Mouse (Mus musculus) brain, embryonic 14.5 days (tissue): ENCODE data around the gene Wdr60.

Experiments used
- CTCF ChIP-seq: fragments of 200-500 bp; IDR thresholded peaks from 2 replicates; pipeline ENCODE4 v1.5.1; 2012; ENCODE audit warnings: inconsistent platforms, mild to moderate bottlenecking, moderate library complexity, borderline replicate concordance; ENCODE audit not compliant: insufficient read depth, insufficient read length; ENCODE audit errors: extremely low read depth
- POLR2A ChIP-seq: fragments of 200-500 bp; IDR thresholded peaks from 2 replicates; pipeline ENCODE4 v1.6.1; 2012; ENCODE audit warnings: mild to moderate bottlenecking, inconsistent platforms, borderline replicate concordance; ENCODE audit not compliant: poor library complexity, insufficient read depth, insufficient read length, severe bottlenecking; ENCODE audit errors: extremely low read depth

DNA sequence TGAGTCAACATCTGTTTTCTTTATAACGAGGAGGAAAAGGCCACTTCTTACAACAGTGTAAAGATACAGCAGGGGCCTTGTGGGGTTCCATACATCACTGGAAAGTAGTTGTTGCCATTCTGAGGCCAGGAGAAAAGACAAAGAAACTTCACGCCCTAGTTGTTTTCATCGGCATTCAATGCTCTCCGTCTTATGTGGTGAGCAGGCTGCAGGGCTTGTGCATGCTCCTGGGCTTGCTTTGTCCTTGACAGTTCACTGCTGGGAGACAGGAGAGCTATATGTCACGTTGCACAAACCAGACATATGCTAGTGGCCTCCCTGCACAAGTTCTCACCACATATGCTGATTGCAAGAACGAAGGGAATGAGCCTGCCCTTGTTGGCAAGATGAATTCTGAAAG lies 68.9 kb downstream of the Wdr60 start:
- no peak for TF ChIP-seq POLR2A
- TF ChIP-seq CTCF: no peak
